8 mouse cellular contexts compared by ENCODE assay signal in genomic region chr19:24174896-24175295, GRCm38 (mm10). TPM values are rescaled to one million over a fixed set of nuclear protein-coding genes. Genes with fewer than 3 reads are reported as not detected.
DNase-seq lines count a peak whose midpoint lies in the region; ATAC-seq and TF ChIP-seq lines count a peak whose summit lies in the region.

No protein-coding gene starts in this region.

- DNase-seq in gastrocnemius, adult 2 months: no peak
- DNase-seq in gastrocnemius, postnatal 25 days: no peak
- peak; percentile 43 for DNase-seq in adrenal gland, postnatal 14 days
- DNase-seq in heart, adult 11 months: peak; percentile 96
- DNase-seq in ovary, adult 18-20 months (ENCODE audit: low spot score): no peak

- no peaks in the 10 kb centered on the region for H3K9me3 ChIP-seq in intestine, embryonic 16.5 days (ENCODE audit: control insufficient read depth, low read length)
- no peaks in the 10 kb centered on the region for H3K9me3 ChIP-seq in lung, embryonic 15.5 days

- H3K4me1 ChIP-seq in intestine, embryonic 16.5 days (ENCODE audit: control insufficient read depth, insufficient read depth, low read length): peaks cover 20% of the 10 kb centered on the region
- peaks cover 22% of the 10 kb centered on the region for H3K4me1 ChIP-seq in lung, embryonic 15.5 days

- H3K4me2 ChIP-seq in intestine, embryonic 16.5 days (ENCODE audit: low read depth, low read length): peak overlapping the region; percentile 92
- peak overlapping the region; percentile 83 for H3K4me2 ChIP-seq in lung, embryonic 15.5 days

- intact Hi-C loops in gastrocnemius, adult 2 months (cut with DNase I): no loop called here

- WGBS in intestine, embryonic 16.5 days: 2% methylated on average over 13 of the region's 13 CpGs
- 2% methylated on average over 13 of the region's 13 CpGs for WGBS in lung, embryonic 15.5 days

- H3K36me3 ChIP-seq in intestine, embryonic 16.5 days (ENCODE audit: control insufficient read depth, insufficient read depth, low read length): no peaks in the 10 kb centered on the region
- no peaks in the 10 kb centered on the region for H3K36me3 ChIP-seq in lung, embryonic 15.5 days

- 0 out of 2 replicates have a peak overlapping the region, but pooled peaks have one; percentile 78 for H3K9ac ChIP-seq in intestine, embryonic 16.5 days (ENCODE audit: low read depth, low read length)
- 0 out of 2 replicates have a peak overlapping the region, but pooled peaks have one; percentile 5 for H3K9ac ChIP-seq in lung, embryonic 15.5 days

- H3K27me3 ChIP-seq in intestine, embryonic 16.5 days (replicated peaks; ENCODE audit: control insufficient read depth, insufficient read depth, low read length): no peaks in the 10 kb centered on the region
- H3K27me3 ChIP-seq in lung, embryonic 15.5 days: no peaks in the 10 kb centered on the region

- peak overlapping the region; percentile 98 for H3K4me3 ChIP-seq in gastrocnemius, adult 2 months
- peak overlapping the region; percentile 73 for H3K4me3 ChIP-seq in intestine, embryonic 16.5 days (ENCODE audit: low read length)
- peak overlapping the region; percentile 89 for H3K4me3 ChIP-seq in lung, embryonic 15.5 days

- no peak for TF ChIP-seq CTCF in gastrocnemius, adult 2 months (IDR thresholded peaks at IDR 0.05)

- ATAC-seq in intestine, embryonic 16.5 days: no peak
- ATAC-seq in lung, embryonic 15.5 days (ENCODE audit: borderline replicate concordance, extremely low read depth, low FRiP score, low TSS enrichment): no peak
- no peak for ATAC-seq in monocyte, adult 5-6 weeks (replicated peaks; ENCODE audit: insufficient number of reproducible peaks, low FRiP score, low TSS enrichment, poor library complexity, severe bottlenecking)

- H3K27ac ChIP-seq in gastrocnemius, adult 2 months: peak overlapping the region; percentile 92
- H3K27ac ChIP-seq in intestine, embryonic 16.5 days (ENCODE audit: low read length): no peak overlapping the region; the same call in 1 of the 2 replicates
- peak overlapping the region; percentile 75 for H3K27ac ChIP-seq in lung, embryonic 15.5 days

RNA-seq across cellular contexts. Expression of gene Tjp2, which starts 49.9 kb away (rescaled TPM):
- 1 to 10 TPM; 3.5 to 4.9 TPM for total RNA-seq in gastrocnemius, adult 2 months (2021)
- total RNA-seq in gastrocnemius, postnatal 25 days (2021): 1 to 10 TPM; 4.4 to 4.8 TPM
- total RNA-seq in adrenal gland, postnatal 14 days (2021): 11.2 and 11.8 TPM in 2 replicates
- 33.0 and 40.2 TPM in 2 replicates for polyA plus RNA-seq in intestine, embryonic 16.5 days (2015; fragmentation: Nextera tagmentation; extraction: Ambion mirVana)
- 36.6 and 38.6 TPM in 2 replicates for polyA plus RNA-seq in lung, embryonic 15.5 days (2015; fragmentation: Nextera tagmentation; extraction: Ambion mirVana)
- 6.8 to 17.4 TPM (median 7.0 TPM) in 3 replicates for total RNA-seq in monocyte, adult 5-6 weeks (2017)

Comparison
In these comparisons a context has a peak if more than half of its experiments do, and no peak if none do; other contexts are left out.
1. DNase-seq: peak in adrenal gland, postnatal 14 days (single experiment) and heart, adult 11 months (single experiment); none in gastrocnemius, adult 2 months (single experiment), gastrocnemius, postnatal 25 days (single experiment) and ovary, adult 18-20 months (single experiment).
2. Peak in every context shown above with its lines, with median percentiles within 50 percentile points of each other: H3K4me3 ChIP-seq.